Mouse (Mus musculus) kidney, embryonic 15.5 days (tissue): ENCODE measurements around the gene Rgmb. TPM values are rescaled to one million over a fixed set of nuclear protein-coding genes. Genes with fewer than 3 reads are reported as not detected.

Source experiments
- ATAC-seq: fragments of 200-750 bp; cut with Nextera tagmentation; replicated peaks from 2 replicates; pipeline ENCODE4 v1.8.0; 2017; ENCODE audit warnings: moderate TSS enrichment; ENCODE audit not compliant: low FRiP score
- H3K27ac ChIP-seq: fragments of 300-500 bp; sonication (generic); 2 replicates; pipeline ENCODE4 v1.5.1; 2015; ENCODE audit warnings: mild to moderate bottlenecking, inconsistent platforms
- H3K27me3 ChIP-seq: fragments of 300-500 bp; sonication (generic); 2 replicates; pipeline ENCODE4 v1.6.1; 2015; ENCODE audit warnings: inconsistent platforms
- H3K36me3 ChIP-seq: fragments of 300-500 bp; sonication (generic); 2 replicates; pipeline ENCODE4 v1.6.1; 2015; ENCODE audit warnings: inconsistent platforms
- H3K4me1 ChIP-seq: fragments of 300-500 bp; sonication (generic); 2 replicates; pipeline ENCODE4 v1.6.1; 2015; ENCODE audit warnings: inconsistent platforms
- H3K4me2 ChIP-seq: fragments of 300-500 bp; sonication (generic); 2 replicates; pipeline ENCODE4 v1.6.1; 2015; ENCODE audit warnings: moderate library complexity, mild to moderate bottlenecking, inconsistent platforms
- H3K4me3 ChIP-seq: fragments of 300-500 bp; sonication (generic); replicated peaks from 2 replicates; pipeline ENCODE4 v1.5.1; 2015; ENCODE audit warnings: mild to moderate bottlenecking, inconsistent platforms
- H3K9ac ChIP-seq: fragments of 300-500 bp; sonication (generic); 2 replicates; pipeline ENCODE4 v1.6.1; 2015; ENCODE audit warnings: mild to moderate bottlenecking, inconsistent platforms
- H3K9me3 ChIP-seq: fragments of 300-500 bp; sonication (generic); replicated peaks from 2 replicates; pipeline ENCODE4 v1.6.1; 2016; ENCODE audit warnings: inconsistent platforms
- WGBS: fragments of 180-500 bp; shearing (Covaris S2); methylation state at CpG from one replicate; pipeline ENCODE4 v1.1.7; 2015; ENCODE audit warnings: mixed read lengths; 5-methylcytosine and 5-hydroxymethylcytosine counted together
- polyA plus RNA-seq: library from polyadenylated mRNA; unstranded; fragments of >200 nt; fragmentation: Nextera tagmentation; extraction: Ambion mirVana; gene quantifications from 2 replicates; pipeline ENCODE4 v1.2.1, GENCODE M21; 2015

The Rgmb gene
- polyA plus RNA-seq, 1 experiment from 2014 or later = 13.3 TPM

DNA sequence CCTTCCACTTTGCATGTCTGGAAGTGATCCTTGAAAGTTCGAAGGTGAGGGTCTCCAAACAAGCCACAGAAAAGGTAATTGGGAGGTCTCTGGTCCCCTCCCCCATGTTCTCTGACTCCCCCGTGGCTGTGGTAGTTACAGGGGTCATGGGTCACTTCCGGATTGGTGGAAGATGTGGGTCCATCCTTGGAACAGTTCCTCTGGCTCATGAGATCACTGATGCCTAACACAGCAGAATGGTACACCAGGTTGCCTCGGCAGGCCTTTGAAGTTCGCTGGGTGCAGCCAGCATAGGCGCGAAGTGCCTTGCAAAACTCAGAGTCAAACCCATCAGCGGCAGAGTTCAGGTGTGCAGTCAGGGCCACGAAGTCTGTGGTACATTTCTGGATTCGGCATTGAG lies 10.1 kb downstream of the Rgmb start:
- H3K4me3 ChIP-seq = no peak overlapping the region
- H3K9ac ChIP-seq = no peak overlapping the region
- no peak for ATAC-seq
- peaks cover 37% of the 10 kb centered on the region for H3K4me1 ChIP-seq
- H3K27me3 ChIP-seq = no peaks in the 10 kb centered on the region
- H3K9me3 ChIP-seq = no peaks in the 10 kb centered on the region
- H3K27ac ChIP-seq = no peak overlapping the region
- no peak overlapping the region for H3K4me2 ChIP-seq
- WGBS = 51% methylated on average over 10 of the region's 10 CpGs
- H3K36me3 ChIP-seq = peaks cover 27% of the 10 kb centered on the region

DNA sequence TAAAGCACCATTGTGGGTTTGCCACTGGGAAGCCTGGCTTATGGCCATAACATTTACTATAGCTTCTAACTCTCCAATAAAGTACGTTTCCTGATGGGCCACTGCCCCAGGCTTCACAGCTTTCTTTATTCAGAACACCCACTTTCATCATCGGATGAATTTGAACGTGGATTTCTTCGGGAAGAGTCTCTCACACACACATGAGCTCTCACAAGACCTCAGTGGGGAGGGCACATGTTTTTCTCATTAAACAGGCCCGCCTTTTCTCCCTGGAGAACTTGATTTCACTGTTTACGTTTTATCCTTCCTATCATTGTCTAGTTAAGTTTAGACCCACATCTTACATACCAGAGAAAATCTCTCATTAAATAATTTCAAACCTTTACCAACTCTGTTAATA lies 10.7 kb downstream of the Rgmb start:
- Histone ChIP-seq H3K27me3 (no peaks in the 10 kb centered on the region), H3K27ac (no peak overlapping the region), H3K4me3 (no peak overlapping the region), H3K9me3 (no peaks in the 10 kb centered on the region), H3K9ac (no peak overlapping the region), H3K4me2 (no peak overlapping the region), H3K4me1 (peaks cover 37% of the 10 kb centered on the region), H3K36me3 (peaks cover 30% of the 10 kb centered on the region)
- WGBS = 72% methylated on average over 6 of the region's 6 CpGs
- no peak for ATAC-seq

DNA sequence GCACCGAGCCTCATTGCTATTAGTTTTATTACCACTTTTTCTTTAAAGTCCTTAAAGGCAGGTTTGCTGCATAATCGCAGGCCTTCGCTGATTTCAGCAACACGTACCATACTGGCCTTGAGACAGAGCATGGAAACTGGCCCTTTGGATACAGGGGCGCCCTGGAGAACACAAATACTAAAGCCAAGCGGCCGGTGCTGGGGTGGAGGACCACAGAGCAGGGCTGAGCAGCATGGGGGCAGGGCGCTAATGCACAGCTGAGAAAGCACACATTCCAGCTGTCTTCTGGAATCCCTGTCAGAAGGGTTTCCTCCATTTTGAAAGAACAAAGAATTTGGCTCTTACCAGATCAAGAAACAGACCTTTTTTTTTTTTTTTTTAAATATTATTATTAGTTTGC lies 12.5 kb downstream of the Rgmb start:
- Histone ChIP-seq H3K4me3 (no peak overlapping the region), H3K9me3 (no peaks in the 10 kb centered on the region), H3K4me1 (peaks cover 31% of the 10 kb centered on the region), H3K9ac (no peak overlapping the region), H3K27ac (no peak overlapping the region), H3K4me2 (no peak overlapping the region), H3K27me3 (no peaks in the 10 kb centered on the region), H3K36me3 (peaks cover 30% of the 10 kb centered on the region)
- 0 out of 2 replicates have a peak, but pooled peaks have one; percentile 31 for ATAC-seq
- WGBS = 80% methylated on average over 8 of the region's 8 CpGs

DNA sequence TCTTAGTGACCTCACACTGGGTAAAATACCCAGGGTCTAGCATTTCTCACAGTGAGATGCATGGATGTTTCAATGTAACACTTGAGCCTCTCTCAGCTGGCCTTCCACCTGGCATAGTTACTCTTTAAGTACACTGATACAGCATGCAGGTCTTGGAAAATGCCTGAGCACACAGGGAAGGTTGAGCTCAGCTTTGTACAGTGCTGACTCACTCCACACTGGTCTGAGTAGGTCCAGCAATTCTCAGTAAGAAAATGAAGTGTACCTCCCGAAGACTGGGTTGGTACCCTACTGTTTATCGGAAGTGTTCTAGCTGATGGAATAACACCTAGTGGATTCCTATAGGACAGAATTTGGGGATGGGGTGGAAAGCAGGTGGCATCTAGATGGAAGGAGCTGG lies 13.2 kb downstream of the Rgmb start:
- Histone ChIP-seq H3K9ac (no peak overlapping the region), H3K4me1 (peaks cover 27% of the 10 kb centered on the region), H3K9me3 (no peaks in the 10 kb centered on the region), H3K36me3 (peaks cover 30% of the 10 kb centered on the region), H3K27ac (no peak overlapping the region), H3K4me3 (no peak overlapping the region), H3K27me3 (no peaks in the 10 kb centered on the region), H3K4me2 (no peak overlapping the region)
- 100% methylated on average over 2 of the region's 2 CpGs for WGBS
- no peak for ATAC-seq

DNA sequence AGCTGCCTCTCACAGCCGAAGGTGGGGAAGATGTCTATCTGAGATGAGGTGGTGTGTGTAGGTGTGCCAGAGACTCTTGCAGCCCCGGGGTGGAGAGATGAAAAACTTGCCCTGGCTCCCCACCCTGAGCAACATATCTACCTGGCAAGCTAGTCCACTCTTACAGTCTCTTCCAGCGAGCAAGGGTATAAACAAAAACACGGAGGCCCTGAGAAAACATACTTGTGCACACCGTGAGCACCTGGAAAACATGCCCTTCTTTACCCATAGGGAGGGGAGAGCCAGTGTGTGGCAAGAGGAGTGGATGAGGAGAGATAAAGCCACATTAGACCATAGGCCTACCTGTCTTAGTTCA lies 13.8 kb downstream of the Rgmb start:
- H3K9ac ChIP-seq = no peak overlapping the region
- no peak overlapping the region for H3K4me3 ChIP-seq
- H3K4me1 ChIP-seq = peaks cover 32% of the 10 kb centered on the region
- ATAC-seq = no peak
- no peak overlapping the region for H3K4me2 ChIP-seq
- no peaks in the 10 kb centered on the region for H3K9me3 ChIP-seq
- H3K36me3 ChIP-seq = peaks cover 34% of the 10 kb centered on the region
- no peaks in the 10 kb centered on the region for H3K27me3 ChIP-seq
- 82% methylated on average over 5 of the region's 5 CpGs for WGBS
- no peak overlapping the region for H3K27ac ChIP-seq

DNA sequence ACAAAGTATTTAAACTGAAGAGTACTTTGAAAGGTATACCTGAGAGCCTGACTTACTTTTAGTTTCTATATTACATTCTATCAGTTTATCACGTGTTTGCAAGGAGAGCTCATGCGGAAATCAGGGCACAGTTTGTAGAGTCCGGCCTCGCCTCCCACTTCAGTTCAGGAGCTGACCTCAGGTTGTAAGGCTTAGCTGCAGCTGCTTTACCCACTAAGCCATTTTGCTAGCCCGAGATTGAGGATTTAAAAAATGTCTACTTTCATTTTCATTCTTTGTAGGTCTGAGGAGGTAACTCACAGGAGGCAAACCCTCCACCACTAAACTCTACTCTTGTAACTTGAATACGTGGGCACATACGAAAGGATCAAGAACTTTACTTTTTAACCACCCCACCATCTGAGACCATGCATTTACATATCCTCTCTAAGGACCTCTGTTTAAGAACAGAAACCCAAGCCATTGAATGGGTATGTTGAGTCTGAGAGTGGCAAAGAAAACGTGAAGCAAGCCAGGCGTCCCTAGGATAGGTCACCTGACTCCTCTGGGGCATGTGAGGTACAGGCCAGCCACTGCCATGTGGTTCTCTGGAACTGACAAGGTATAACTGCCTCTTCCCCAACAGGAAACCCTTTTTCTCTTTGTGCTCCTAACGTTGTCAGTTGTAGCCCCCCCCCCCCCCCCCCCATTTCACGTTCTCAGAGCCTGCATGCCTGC lies 14.3 kb downstream of the Rgmb start:
- Histone ChIP-seq H3K4me2 (no peak overlapping the region), H3K36me3 (peaks cover 35% of the 10 kb centered on the region), H3K4me3 (no peak overlapping the region), H3K27ac (no peak overlapping the region), H3K27me3 (no peaks in the 10 kb centered on the region), H3K9ac (no peak overlapping the region), H3K4me1 (peaks cover 32% of the 10 kb centered on the region), H3K9me3 (no peaks in the 10 kb centered on the region)
- ATAC-seq = no peak
- WGBS = 82% methylated on average over 11 of the region's 11 CpGs

DNA sequence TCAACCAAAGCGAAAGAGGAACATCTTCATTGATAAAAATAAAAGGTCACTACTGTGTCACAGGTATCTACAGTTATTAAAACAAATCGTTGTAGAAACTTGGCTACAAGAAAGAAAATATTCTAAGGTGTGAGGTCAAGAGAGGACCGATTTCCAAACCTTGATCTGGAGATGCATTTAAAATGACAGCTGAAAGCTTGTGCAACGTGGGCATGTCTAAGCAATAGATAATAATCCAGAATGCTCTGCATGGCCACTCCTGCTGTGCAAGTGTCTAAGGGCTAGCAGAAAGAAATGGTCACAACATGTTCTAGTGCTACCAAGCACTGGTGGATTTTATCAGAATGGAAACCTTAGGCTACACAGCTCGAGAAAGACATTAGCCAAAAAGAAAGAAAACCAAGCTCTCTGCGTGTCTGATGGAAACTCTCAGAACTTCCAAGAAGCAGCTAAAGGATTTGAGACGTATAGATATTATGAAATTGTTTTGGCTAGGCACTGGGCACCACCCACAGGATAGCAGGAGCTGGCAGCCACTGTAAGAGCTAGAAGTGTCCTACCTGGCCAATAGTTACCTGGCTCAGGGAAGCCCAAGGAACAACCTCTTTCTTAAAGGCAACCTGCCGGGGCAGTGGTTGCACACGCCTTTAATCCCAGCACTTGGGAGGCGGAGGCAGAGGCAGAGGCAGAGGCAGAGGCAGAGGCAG lies 15.4 kb downstream of the Rgmb start:
- no peak for ATAC-seq
- no peak overlapping the region for H3K4me3 ChIP-seq
- H3K9ac ChIP-seq = no peak overlapping the region
- 85% methylated on average over 10 of the region's 10 CpGs for WGBS
- H3K9me3 ChIP-seq = no peaks in the 10 kb centered on the region
- peaks cover 31% of the 10 kb centered on the region for H3K36me3 ChIP-seq
- H3K27ac ChIP-seq = no peak overlapping the region
- no peaks in the 10 kb centered on the region for H3K27me3 ChIP-seq
- H3K4me2 ChIP-seq = no peak overlapping the region
- peaks cover 31% of the 10 kb centered on the region for H3K4me1 ChIP-seq

DNA sequence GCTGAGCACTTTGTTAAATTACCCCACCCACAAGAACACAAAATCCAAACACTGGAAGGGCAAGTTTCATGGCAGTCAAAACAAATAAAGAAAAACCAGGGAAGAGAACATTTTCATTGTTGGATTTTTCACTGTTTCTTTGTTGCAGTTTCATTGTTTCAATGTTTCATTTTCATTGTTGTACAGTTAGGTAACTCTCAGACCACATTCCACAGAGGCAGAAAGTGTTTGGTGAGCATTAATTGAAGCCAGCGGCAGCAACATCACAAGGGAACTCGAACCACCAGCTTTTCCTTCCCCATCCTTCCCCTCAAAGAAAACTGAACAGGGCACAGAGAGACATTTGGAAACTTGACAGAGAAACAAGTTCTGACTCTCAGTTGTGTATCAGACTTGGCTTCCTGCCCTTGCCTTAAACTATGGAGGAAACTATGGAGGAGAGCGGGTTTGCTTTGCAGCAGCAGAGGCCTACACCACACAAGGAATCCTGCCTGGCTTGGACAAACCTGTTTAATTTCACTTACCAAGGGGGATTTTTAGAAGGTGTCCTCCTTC lies 17.1 kb downstream of the Rgmb start:
- Histone ChIP-seq H3K4me2 (no peak overlapping the region), H3K27me3 (no peaks in the 10 kb centered on the region), H3K4me1 (peaks cover 46% of the 10 kb centered on the region), H3K36me3 (peaks cover 20% of the 10 kb centered on the region), H3K9me3 (no peaks in the 10 kb centered on the region), H3K4me3 (no peak overlapping the region), H3K27ac (peak overlapping the region; percentile 5; the same call in 1 of the 2 replicates), H3K9ac (no peak overlapping the region)
- 65% methylated on average over 3 of the region's 3 CpGs for WGBS
- no peak for ATAC-seq

DNA sequence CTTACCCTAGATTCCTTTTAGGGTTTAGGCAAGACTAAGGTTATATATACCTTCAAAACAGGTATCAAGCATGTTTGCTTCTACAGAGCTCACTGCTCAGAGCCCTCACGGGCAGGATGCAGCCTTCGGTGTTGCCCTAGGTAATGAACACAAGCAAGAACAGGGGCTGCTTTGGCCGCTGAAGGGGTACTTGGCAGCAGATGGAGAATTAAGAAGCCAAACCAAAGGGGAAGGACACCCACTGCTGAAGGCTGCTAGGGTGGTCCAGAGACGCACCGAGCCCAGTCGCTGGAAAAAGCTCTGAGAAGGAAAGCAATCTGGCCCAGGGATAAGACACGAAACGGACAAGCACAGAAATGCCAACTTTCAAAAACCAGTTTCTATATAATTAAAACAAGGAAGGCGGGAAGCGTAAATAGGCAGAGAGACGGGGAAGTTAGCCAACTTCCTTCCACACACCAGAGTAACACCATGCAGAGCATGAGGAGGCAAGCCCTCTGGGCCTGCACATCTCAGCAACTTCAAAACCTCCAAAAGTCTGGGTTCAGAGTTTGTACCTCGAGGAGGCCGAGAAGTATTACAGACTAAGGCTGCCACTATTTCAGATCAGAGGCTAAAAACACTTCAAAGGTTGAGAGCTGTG lies 18.6 kb downstream of the Rgmb start:
- no peaks in the 10 kb centered on the region for H3K27me3 ChIP-seq
- 82% methylated on average over 13 of the region's 13 CpGs for WGBS

DNA sequence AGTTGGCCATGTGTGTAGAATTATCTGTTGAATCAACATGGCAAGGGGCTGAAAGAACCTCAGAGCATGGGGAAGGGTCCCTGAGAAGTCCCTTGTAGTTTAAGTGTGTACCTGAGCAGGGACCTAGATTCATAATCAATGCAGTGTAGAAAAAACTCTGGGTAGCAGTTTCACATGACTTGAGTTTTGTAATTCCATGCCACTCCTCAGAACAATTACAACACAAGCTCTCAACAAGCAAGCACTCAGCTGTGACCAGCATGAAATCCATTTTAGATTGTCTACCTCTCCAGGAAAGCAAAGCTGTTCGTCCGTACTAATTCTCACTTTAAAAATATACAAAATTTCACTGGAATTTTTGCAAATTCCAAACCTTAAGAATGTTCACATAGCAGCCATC lies 20.9 kb downstream of the Rgmb start:
- no peaks in the 10 kb centered on the region for H3K27me3 ChIP-seq
- no peak overlapping the region for H3K9ac ChIP-seq
- H3K4me2 ChIP-seq = no peak overlapping the region
- no peaks in the 10 kb centered on the region for H3K9me3 ChIP-seq
- peaks cover 70% of the 10 kb centered on the region for H3K4me1 ChIP-seq
- H3K4me3 ChIP-seq = no peak overlapping the region
- WGBS = 69% methylated on average over 2 of the region's 2 CpGs
- peak overlapping the region; percentile 78; the same call in 1 of the 2 replicates for H3K27ac ChIP-seq
- no peak for ATAC-seq
- H3K36me3 ChIP-seq = peaks cover 25% of the 10 kb centered on the region

More for the DNA sequence above, 18.6 kb downstream of the Rgmb start:
- Histone ChIP-seq H3K4me3 (no peak overlapping the region), H3K9me3 (no peaks in the 10 kb centered on the region), H3K27ac (no peak overlapping the region), H3K9ac (no peak overlapping the region), H3K36me3 (peaks cover 16% of the 10 kb centered on the region), H3K4me2 (no peak overlapping the region), H3K4me1 (peaks cover 58% of the 10 kb centered on the region)
- ATAC-seq = no peak

DNA sequence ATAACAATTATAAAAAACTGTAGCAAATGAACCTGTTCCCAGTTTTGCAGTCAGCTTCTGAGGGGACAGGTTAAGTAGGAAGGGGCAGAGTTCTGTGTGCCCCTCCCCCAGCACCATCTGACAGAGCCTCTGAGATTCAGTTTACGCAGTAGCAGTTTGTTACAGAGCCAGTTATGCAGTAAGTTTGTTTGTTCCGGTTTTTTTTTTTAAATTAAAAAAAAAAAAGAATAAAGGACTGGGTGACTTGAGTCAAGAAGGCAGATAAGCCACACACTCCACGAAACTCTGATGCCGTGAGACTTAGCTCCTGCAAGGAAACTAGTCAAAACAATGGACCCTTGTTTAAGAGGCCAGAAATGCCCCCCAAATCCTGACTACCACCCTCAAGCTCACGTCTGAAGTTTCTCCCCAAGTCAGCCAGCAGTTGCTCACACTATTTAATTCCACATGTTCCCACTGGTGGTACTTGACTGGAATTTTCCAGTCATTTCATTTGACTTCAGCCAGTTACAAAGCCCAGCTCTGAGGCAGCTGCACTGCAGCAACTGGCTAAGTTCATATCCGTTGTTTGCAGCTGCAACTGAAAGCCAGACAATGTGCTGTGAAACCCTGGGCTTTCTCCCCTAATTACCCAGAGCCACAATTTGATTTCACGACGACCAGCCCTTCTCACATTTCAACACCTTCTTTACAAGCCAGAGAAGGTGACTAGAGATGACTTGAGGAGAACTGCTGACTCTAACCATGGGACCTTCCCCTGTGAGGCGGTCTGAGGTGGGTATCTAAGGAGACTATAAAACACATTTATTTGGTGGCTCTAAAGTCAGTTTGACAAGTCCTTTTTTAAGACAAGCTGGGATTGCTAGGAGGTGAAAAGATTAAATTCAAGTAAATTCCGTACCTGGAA lies 22.1 kb downstream of the Rgmb start:
- Histone ChIP-seq H3K4me1 (peaks cover 64% of the 10 kb centered on the region), H3K4me2 (peak overlapping the region; percentile 16; the same call in 1 of the 2 replicates), H3K27ac (peak overlapping the region; percentile 78), H3K36me3 (peaks cover 25% of the 10 kb centered on the region), H3K4me3 (no peak overlapping the region), H3K9me3 (no peaks in the 10 kb centered on the region), H3K9ac (no peak overlapping the region), H3K27me3 (no peaks in the 10 kb centered on the region)
- no peak for ATAC-seq
- WGBS = 20% methylated on average over 10 of the region's 10 CpGs
